Mouse (Mus musculus) hindbrain, embryonic 14.5 days (tissue): ENCODE results near the gene Lrfn1. TPM values are rescaled to one million over a fixed set of nuclear protein-coding genes. Genes with fewer than 3 reads are reported as not detected.
"Not testable (repeated sequence)": the region's sequence is repeated elsewhere in the genome, so short reads cannot be mapped to it uniquely, and the experiment has no call there.

Experiments
- ATAC-seq: fragments of 200-750 bp; cut with Nextera tagmentation; 2 replicates; pipeline ENCODE4 v1.8.0; 2017; ENCODE audit warnings: moderate number of reproducible peaks, mild to moderate bottlenecking, moderate TSS enrichment, moderate library complexity; ENCODE audit not compliant: low FRiP score
- DNase-seq: peaks from one replicate; pipeline ENCODE4 v3.0.0-alpha.2; 2015; ENCODE audit warnings: low spot score
- H3K27ac ChIP-seq: fragments of 300-500 bp; sonication (generic); 2 replicates; pipeline ENCODE4 v1.5.1; 2014; ENCODE audit warnings: mild to moderate bottlenecking, moderate library complexity
- H3K27me3 ChIP-seq: fragments of 300-500 bp; sonication (generic); 2 replicates; pipeline ENCODE4 v1.6.1; 2014; ENCODE audit warnings: mild to moderate bottlenecking, low read length, mixed read lengths; ENCODE audit not compliant: control insufficient read depth, insufficient read depth
- H3K36me3 ChIP-seq: fragments of 300-500 bp; sonication (generic); replicated peaks from 2 replicates; pipeline ENCODE4 v1.6.1; 2014; ENCODE audit not compliant: control insufficient read depth, insufficient read depth
- H3K4me1 ChIP-seq: fragments of 300-500 bp; sonication (generic); replicated peaks from 2 replicates; pipeline ENCODE4 v1.6.1; 2014; ENCODE audit warnings: antibody characterized with exemption, low read length, mixed read lengths; ENCODE audit not compliant: control insufficient read depth, insufficient read depth
- H3K4me2 ChIP-seq: fragments of 300-500 bp; sonication (generic); replicated peaks from 2 replicates; pipeline ENCODE4 v1.6.1; 2014; ENCODE audit warnings: mild to moderate bottlenecking, moderate library complexity
- H3K4me3 ChIP-seq: fragments of 300-500 bp; sonication (generic); replicated peaks from 2 replicates; pipeline ENCODE4 v1.5.1; 2014; ENCODE audit warnings: mild to moderate bottlenecking, low read length
- H3K9ac ChIP-seq: fragments of 300-500 bp; sonication (generic); 2 replicates; pipeline ENCODE4 v1.6.1; 2014
- H3K9me3 ChIP-seq: fragments of 300-500 bp; sonication (generic); 2 replicates; pipeline ENCODE4 v1.6.1; 2016; ENCODE audit warnings: low read length; ENCODE audit not compliant: control insufficient read depth
- WGBS: fragments of 180-500 bp; shearing (Covaris S2); extraction: QIAGEN DNeasy Blood & Tissue Kit; methylation state at CpG from one replicate; pipeline ENCODE4 v1.1.7; 2014; 5-methylcytosine and 5-hydroxymethylcytosine counted together
- polyA plus RNA-seq: library from polyadenylated mRNA; unstranded; fragments of >200 nt; fragmentation: Nextera tagmentation; extraction: Ambion mirVana; gene quantifications from 2 replicates; pipeline ENCODE4 v1.2.1, GENCODE M21; 2014

Lrfn1 gene
- polyA plus RNA-seq, 1 experiment from 2014 or later, result 25.5 TPM

GRCm38 (mm10) chr7:28490903-28491302, 39.1 kb downstream of the Lrfn1 start:
- no peak for DNase-seq
- Histone ChIP-seq H3K4me2 (0 out of 2 replicates have a peak overlapping the region, but pooled peaks have one; percentile 11), H3K27ac (no peak overlapping the region), H3K4me3 (no peak overlapping the region), H3K27me3 (peaks cover 19% of the 10 kb centered on the region; the same call in 1 of the 2 replicates), H3K9ac (no peak overlapping the region), H3K36me3 (no peaks in the 10 kb centered on the region), H3K9me3 (no peaks in the 10 kb centered on the region), H3K4me1 (peaks cover 8% of the 10 kb centered on the region)
- WGBS, result 36% methylated on average over 13 of the region's 14 CpGs
- ATAC-seq, result no peak

DNA sequence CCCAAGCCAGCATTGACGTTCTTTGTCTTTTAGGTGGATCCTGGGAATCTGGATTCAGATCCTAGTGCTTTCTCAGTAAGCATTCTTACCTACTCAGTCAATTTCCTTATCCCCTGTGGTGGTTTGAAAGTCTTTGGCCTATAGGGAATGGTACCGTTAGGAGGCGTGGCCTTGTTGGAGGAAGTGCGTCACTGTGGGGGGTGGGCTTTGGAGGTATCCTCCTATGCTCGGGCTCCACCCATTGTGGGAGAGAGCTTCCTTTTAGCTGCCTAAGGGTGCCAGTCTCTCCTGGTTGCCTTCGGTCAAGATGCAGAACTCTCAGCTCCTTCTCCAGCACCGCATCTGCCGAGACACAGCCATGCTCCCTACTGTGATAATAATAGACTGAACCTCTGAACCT, 40.5 kb downstream of the Lrfn1 start:
- 90% methylated on average over 8 of the region's 8 CpGs for WGBS
- Histone ChIP-seq H3K9ac (no peak overlapping the region), H3K27me3 (peaks cover 13% of the 10 kb centered on the region; the same call in 1 of the 2 replicates), H3K27ac (no peak overlapping the region), H3K9me3 (no peaks in the 10 kb centered on the region), H3K36me3 (no peaks in the 10 kb centered on the region), H3K4me1 (peaks cover 8% of the 10 kb centered on the region), H3K4me3 (no peak overlapping the region), H3K4me2 (no peak overlapping the region)
- ATAC-seq (no peak), DNase-seq (no peak)

- Histone ChIP-seq H3K4me3 (no peak overlapping the region), H3K27me3 (no peaks in the 10 kb centered on the region), H3K36me3 (no peaks in the 10 kb centered on the region), H3K4me2 (no peak overlapping the region), H3K9me3 (no peaks in the 10 kb centered on the region), H3K4me1 (no peaks in the 10 kb centered on the region), H3K27ac (no peak overlapping the region), H3K9ac (peak overlapping the region; percentile 20; the same call in 1 of the 2 replicates)
- WGBS, result 64% methylated on average over 11 of the region's 11 CpGs
- DNase-seq (peak; percentile 35), ATAC-seq (no peak)
These were observed 43.6 kb downstream of the Lrfn1 start for GRCm38 (mm10) chr7:28495426-28495825.

GRCm38 (mm10) chr7:28505585-28505984, 53.8 kb downstream of the Lrfn1 start:
- WGBS, result 8% methylated on average over 5 of the region's 5 CpGs
- no peaks in the 10 kb centered on the region for H3K27me3 ChIP-seq
- H3K4me3 ChIP-seq, result no peak overlapping the region
- no peak for DNase-seq
- H3K9me3 ChIP-seq, result 0 out of 2 replicates have a peak, but pooled peaks cover 6% of the 10 kb centered on the region
- H3K4me1 ChIP-seq, result no peaks in the 10 kb centered on the region
- H3K36me3 ChIP-seq, result no peaks in the 10 kb centered on the region
- no peak overlapping the region for H3K4me2 ChIP-seq
- no peak overlapping the region for H3K9ac ChIP-seq
- no peak overlapping the region for H3K27ac ChIP-seq
- no peak for ATAC-seq

DNA sequence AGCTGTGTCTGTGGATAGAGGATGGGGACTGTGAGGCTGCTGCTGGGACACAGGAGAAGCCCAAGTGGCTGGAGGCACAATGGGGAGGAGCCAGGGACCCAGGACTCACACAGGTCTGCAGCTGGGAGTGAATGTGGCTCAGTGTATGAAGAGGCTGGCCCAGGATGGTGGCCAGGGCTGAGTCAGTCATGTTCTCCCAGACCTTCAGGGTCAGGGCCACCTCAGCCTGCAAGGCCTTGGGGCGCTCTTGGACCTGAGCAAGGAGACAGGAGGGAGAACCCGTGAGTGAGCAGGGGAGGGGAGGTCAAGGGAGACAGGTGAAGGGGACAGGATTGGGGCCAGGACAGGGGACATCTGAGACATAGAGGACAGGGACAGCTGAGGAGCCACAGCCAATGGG, 57.3 kb downstream of the Lrfn1 start:
- not testable (repeated sequence) for H3K9me3 ChIP-seq, H3K27ac ChIP-seq, H3K4me2 ChIP-seq, H3K27me3 ChIP-seq, H3K4me1 ChIP-seq, ATAC-seq, H3K36me3 ChIP-seq, H3K9ac ChIP-seq, DNase-seq, H3K4me3 ChIP-seq
- 63% methylated on average over 1 of the region's 2 CpGs for WGBS

DNA sequence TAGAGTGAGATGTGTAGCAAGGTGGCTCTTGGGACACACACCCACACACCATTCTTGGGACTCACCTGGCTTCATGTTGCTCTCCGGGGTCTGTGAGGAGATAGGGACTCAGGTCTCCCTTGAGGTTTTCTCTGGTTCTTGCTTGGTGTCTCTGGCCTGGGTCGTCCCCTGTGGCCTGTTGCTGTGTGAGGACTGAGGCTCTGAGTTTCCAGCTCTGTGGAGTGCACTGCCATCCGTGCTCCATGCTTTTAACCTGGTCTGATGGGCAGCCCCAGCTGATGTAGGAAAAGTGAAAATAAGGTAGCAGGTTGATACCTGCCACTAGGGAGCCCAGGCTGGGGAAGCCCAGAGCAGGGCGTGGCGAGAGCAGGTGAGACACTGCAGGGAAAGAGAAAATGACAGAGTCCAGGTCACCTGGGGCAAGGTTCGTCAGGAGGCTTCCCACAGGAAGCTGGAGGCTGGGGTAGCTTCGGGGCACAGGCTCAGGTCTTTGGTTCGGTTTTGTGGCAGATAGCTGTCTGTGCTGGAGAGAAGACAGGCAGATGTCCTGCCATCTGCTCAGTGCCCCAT, 58.7 kb downstream of the Lrfn1 start, which contains the start of gene Ifnl2:
Gene Ifnl2, minus strand, starts transcription at position 51 of the 570 bp plus-strand sequence.
- H3K4me3 ChIP-seq, H3K4me2 ChIP-seq, ATAC-seq, DNase-seq, H3K27ac ChIP-seq, H3K9me3 ChIP-seq, H3K27me3 ChIP-seq, H3K9ac ChIP-seq, H3K4me1 ChIP-seq, H3K36me3 ChIP-seq: not testable (repeated sequence)
- WGBS, result 67% methylated on average over 8 of the region's 8 CpGs

DNA sequence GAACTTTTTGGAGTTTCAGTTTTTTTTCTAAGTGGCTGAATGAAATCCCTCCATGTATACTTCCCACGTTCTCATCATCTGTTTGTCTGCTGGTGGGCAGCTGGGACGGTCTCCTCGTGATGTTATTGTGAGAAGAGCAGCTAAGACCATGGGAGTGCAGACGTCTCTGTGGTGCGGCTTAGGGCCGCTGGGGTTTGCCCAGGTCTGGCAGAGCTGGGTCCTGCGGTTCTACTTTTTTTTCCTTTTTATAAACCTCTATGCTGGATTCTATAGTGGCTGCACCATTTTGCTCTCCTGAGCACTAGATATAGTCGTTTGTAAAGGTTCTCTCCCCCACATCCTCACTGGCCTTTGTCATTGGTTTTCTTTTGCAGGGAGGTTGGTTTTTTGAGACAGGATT, 59.7 kb downstream of the Lrfn1 start:
- ATAC-seq, result no peak
- Histone ChIP-seq H3K36me3 (no peaks in the 10 kb centered on the region), H3K4me3 (no peak overlapping the region), H3K27ac (no peak overlapping the region), H3K4me1 (no peaks in the 10 kb centered on the region), H3K27me3 (no peaks in the 10 kb centered on the region), H3K9me3 (no peaks in the 10 kb centered on the region), H3K4me2 (no peak overlapping the region), H3K9ac (no peak overlapping the region)
- 77% methylated on average over 8 of the region's 8 CpGs for WGBS
- no peak for DNase-seq

Other genes starting within 250 kb of the Lrfn1 start
- gene Eid2, start 184.1 kb upstream of the Lrfn1 start, polyA plus RNA-seq, result 8.8 and 11.3 TPM in 2 replicates
- gene Eid2b, start 174.2 kb upstream of the Lrfn1 start, polyA plus RNA-seq, result 33.8 and 35.2 TPM in 2 replicates
- 0.74 and 0.91 TPM in 2 replicates for gene Selenov, start 160.8 kb upstream of the Lrfn1 start, polyA plus RNA-seq
- 19.1 and 21.0 TPM in 2 replicates for gene Dll3, start 149.7 kb upstream of the Lrfn1 start, polyA plus RNA-seq
- 125 and 137 TPM in 2 replicates for gene Timm50, start 139.9 kb upstream of the Lrfn1 start, polyA plus RNA-seq
- 75.2 and 78.3 TPM in 2 replicates for gene Supt5, start 113.2 kb upstream of the Lrfn1 start, polyA plus RNA-seq
- gene Rps16, start 101.3 kb upstream of the Lrfn1 start, polyA plus RNA-seq, result 521 and 677 TPM in 2 replicates
- 21.5 and 25.5 TPM in 2 replicates for gene Plekhg2, start 79.4 kb upstream of the Lrfn1 start, polyA plus RNA-seq
- 3.0 and 3.7 TPM in 2 replicates for gene Zfp36, start 71.7 kb upstream of the Lrfn1 start, polyA plus RNA-seq
- 39.2 and 44.5 TPM in 2 replicates for gene Med29, start 59.3 kb upstream of the Lrfn1 start, polyA plus RNA-seq
- gene Paf1, start 59.0 kb upstream of the Lrfn1 start, polyA plus RNA-seq, result 73.9 and 74.3 TPM in 2 replicates
- 4.7 and 6.6 TPM in 2 replicates for gene Gmfg, start 14.5 kb upstream of the Lrfn1 start, polyA plus RNA-seq
- gene Ifnl2, start 58.5 kb downstream of the Lrfn1 start, polyA plus RNA-seq, result not detected in 2 replicates
- gene Ifnl3, start 70.9 kb downstream of the Lrfn1 start, polyA plus RNA-seq, result not detected in 2 replicates
- gene Sycn, start 88.9 kb downstream of the Lrfn1 start, polyA plus RNA-seq, result not detected in 2 replicates
- 0.12 and 0.13 TPM in 2 replicates for gene Nccrp1, start 95.3 kb downstream of the Lrfn1 start, polyA plus RNA-seq
- 26.8 and 27.6 TPM in 2 replicates for gene Samd4b, start 146.2 kb downstream of the Lrfn1 start, polyA plus RNA-seq
- gene Pak4, start 146.2 kb downstream of the Lrfn1 start, polyA plus RNA-seq, result 13.2 and 14.2 TPM in 2 replicates
- gene Acp7, start 179.4 kb downstream of the Lrfn1 start, polyA plus RNA-seq, result 0.33 and 0.51 TPM in 2 replicates
- gene Fbxo27, start 240.9 kb downstream of the Lrfn1 start, polyA plus RNA-seq, result 8.5 and 11.5 TPM in 2 replicates